Mouse (Mus musculus) ES-E14 (cell line): ENCODE measurements around the gene Crat. TPM values are rescaled to one million over a fixed set of nuclear protein-coding genes. Genes with fewer than 3 reads are reported as not detected.

Experiments
- DNase-seq: peaks from one replicate; pipeline ENCODE4 v3.0.0-alpha.2; 2013; ENCODE audit warnings: low read depth, low spot score
- H3K27ac ChIP-seq: 2 replicates; pipeline ENCODE4 v1.5.1; 2012; ENCODE audit warnings: low read depth, mild to moderate bottlenecking, low read length, moderate library complexity, mixed read lengths; ENCODE audit not compliant: poor library complexity, insufficient read depth, severe bottlenecking
- H3K36me3 ChIP-seq: 2 replicates; pipeline ENCODE4 v1.6.1; 2012; ENCODE audit warnings: mild to moderate bottlenecking, low read length, moderate library complexity, mixed read lengths; ENCODE audit not compliant: control insufficient read depth, poor library complexity, insufficient read depth, severe bottlenecking
- H3K4me1 ChIP-seq, 2 experiments: fragments of 150-350 bp in 1 of 2; sonication (generic) in 1 of 2; 2 replicates each; pipeline ENCODE4 v1.6.1; 2012; ENCODE audit warnings: low read length in 2 of 2, mild to moderate bottlenecking in 1 of 2, mixed read lengths in 1 of 2; ENCODE audit not compliant: control insufficient read depth in 2 of 2, insufficient read depth in 2 of 2, poor library complexity in 1 of 2
- H3K4me3 ChIP-seq, 2 experiments: fragments of 150-350 bp in 1 of 2; sonication (generic) in 1 of 2; 2 replicates each; pipeline ENCODE4 v1.5.1; 2012; ENCODE audit warnings: low read length in 2 of 2, low read depth in 1 of 2, mild to moderate bottlenecking in 1 of 2, mixed read lengths in 1 of 2; ENCODE audit not compliant: insufficient read depth in 1 of 2, poor library complexity in 1 of 2, severe bottlenecking in 1 of 2
- H3K9ac ChIP-seq: 2 replicates; pipeline ENCODE4 v1.6.1; 2012; ENCODE audit warnings: low read depth, mild to moderate bottlenecking, low read length, mixed read lengths; ENCODE audit not compliant: poor library complexity, insufficient read depth, severe bottlenecking
- H3K9me3 ChIP-seq: fragments of 150-350 bp; sonication (generic); 2 replicates; pipeline ENCODE4 v1.6.1; 2012; ENCODE audit warnings: low read depth, mild to moderate bottlenecking, low read length; ENCODE audit not compliant: control insufficient read depth, insufficient read depth
- CHD2 ChIP-seq: IDR thresholded peaks from 2 replicates; pipeline ENCODE4 v1.6.1; 2014; ENCODE audit warnings: mild to moderate bottlenecking, low read depth, low read length, inconsistent platforms
- HCFC1 ChIP-seq: IDR thresholded peaks from 2 replicates; pipeline ENCODE4 v1.6.1; 2012; ENCODE audit warnings: low read length, inconsistent platforms, borderline replicate concordance; ENCODE audit not compliant: insufficient read depth
- MAFK ChIP-seq: IDR thresholded peaks from 2 replicates; pipeline ENCODE4 v1.6.1; 2014; ENCODE audit warnings: mild to moderate bottlenecking, low read depth, low read length, inconsistent platforms; ENCODE audit not compliant: insufficient read depth
- ZC3H11A ChIP-seq: IDR thresholded peaks from 2 replicates; pipeline ENCODE4 v1.6.1; 2012; ENCODE audit warnings: low read depth, mild to moderate bottlenecking, inconsistent platforms, low read length, borderline replicate concordance
- ZNF384 ChIP-seq: IDR thresholded peaks from 2 replicates; pipeline ENCODE4 v1.6.1; 2012; ENCODE audit warnings: low read depth, low read length, inconsistent platforms
- in situ Hi-C, 2 experiments: fragments of 600-800 bp; cut with MboI; formaldehyde crosslinking; loops; one replicate each; pipeline ENCODE4 v1.15.1; 2025; ENCODE audit warnings: low sequenced_read_pairs in 2 of 2, inconsistent platforms in 1 of 2; ENCODE audit not compliant: unreplicated experiment in 2 of 2
- total RNA-seq: library from RNA; depleted of rRNA; stranded (reverse); fragments of 300-350 nt; gene quantifications from 2 replicates; pipeline ENCODE4 v1.2.3, GENCODE M21; 2012

Gene Crat
- total RNA-seq, 1 experiment: 5.8 TPM

DNA sequence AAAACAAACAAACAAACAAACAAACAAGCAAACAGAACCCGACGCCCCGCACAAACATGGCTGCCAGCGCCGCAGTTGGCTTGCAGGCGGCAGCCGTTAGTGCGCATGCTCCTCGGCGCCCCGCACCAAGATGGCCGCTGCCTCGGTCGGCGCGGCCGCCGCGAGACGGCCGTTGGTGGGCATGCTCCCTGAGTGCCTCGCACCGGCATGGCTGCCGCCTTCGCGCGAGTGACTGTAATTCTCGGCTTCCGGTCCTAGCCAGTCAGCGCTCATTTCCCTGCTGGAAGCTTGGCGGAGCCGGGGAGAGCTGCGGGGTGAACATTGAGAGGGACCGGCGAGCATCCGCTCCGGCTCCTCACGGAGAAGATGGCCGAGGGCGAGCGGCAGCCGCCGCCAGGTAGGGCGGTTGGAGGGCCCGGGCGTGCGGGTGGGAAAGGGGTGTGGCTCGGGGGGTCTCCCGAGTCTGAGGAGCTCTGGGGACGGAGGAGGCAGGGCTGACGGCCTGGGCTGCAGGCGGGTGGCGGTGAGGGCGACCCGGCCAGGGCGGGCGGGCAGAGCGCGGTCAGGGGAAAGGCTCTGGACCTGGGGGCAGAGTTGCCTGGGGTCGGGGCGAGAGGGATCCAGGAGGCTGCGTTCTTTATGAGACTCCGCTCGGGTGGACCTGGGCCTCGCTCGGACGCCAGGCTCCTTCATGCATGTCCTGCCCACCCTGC lies 479 bp upstream of the Crat start, which contains the start of gene Ptpa:
Gene Ptpa, plus strand, starts transcription at position 104 of the 713 bp plus-strand sequence.
- H3K4me1 ChIP-seq: peaks cover 0 to 10% of the 10 kb centered on the region in 2 experiments; a peak in 3 of 4 replicates

DNA sequence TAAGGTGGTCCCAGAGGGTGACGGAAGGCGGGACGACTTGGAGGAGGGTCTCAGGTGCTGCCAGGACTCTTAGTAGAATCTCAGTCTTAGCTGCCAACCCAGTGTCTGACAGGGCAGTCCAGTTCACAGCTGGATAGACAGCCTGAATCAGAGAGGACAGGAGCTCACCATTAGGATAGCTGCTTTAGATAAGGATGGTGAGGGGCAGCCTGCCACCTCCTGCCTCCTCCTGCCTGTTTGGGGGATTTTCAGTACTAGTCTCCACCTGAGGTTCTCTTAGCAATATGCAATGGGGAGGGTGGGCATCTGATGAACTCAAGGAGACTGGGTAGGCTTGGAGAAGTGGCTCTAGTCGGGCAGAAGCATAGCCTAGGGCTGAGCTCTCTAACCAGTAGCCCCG lies 932 bp downstream of the Crat start:
- in situ Hi-C loops: no loop called here
- Histone ChIP-seq H3K4me3 (peak overlapping the region; percentile 72 to 76), H3K27ac (no peak overlapping the region), H3K4me1 (peaks cover 0 to 10% of the 10 kb centered on the region in 2 experiments; a peak in 3 of 4 replicates), H3K9ac (peak overlapping the region; percentile 39; the same call in 1 of the 2 replicates), H3K9me3 (no peaks in the 10 kb centered on the region), H3K36me3 (peaks cover 3% of the 10 kb centered on the region; the same call in 1 of the 2 replicates)
- no peak for DNase-seq
- no peak for TF ChIP-seq ZNF384
- TF ChIP-seq MAFK: no peak
- no peak for TF ChIP-seq CHD2
- TF ChIP-seq HCFC1: no peak
- TF ChIP-seq ZC3H11A: no peak

More for the DNA sequence above, 479 bp upstream of the Crat start, which contains the start of gene Ptpa:
- H3K27ac ChIP-seq: peak within 1 kb of the TSS; percentile 74
- H3K9me3 ChIP-seq: no peaks in the 10 kb centered on the region
- peak; percentile 77 for DNase-seq
- TF ChIP-seq HCFC1: peak; percentile 85
- TF ChIP-seq ZC3H11A: no peak
- in situ Hi-C loops: no loop called here
- H3K9ac ChIP-seq: peak within 1 kb of the TSS; percentile 88
- peaks cover 3% of the 10 kb centered on the region; the same call in 1 of the 2 replicates for H3K36me3 ChIP-seq
- H3K4me3 ChIP-seq: peak within 1 kb of the TSS; percentile 72 to 76

DNA sequence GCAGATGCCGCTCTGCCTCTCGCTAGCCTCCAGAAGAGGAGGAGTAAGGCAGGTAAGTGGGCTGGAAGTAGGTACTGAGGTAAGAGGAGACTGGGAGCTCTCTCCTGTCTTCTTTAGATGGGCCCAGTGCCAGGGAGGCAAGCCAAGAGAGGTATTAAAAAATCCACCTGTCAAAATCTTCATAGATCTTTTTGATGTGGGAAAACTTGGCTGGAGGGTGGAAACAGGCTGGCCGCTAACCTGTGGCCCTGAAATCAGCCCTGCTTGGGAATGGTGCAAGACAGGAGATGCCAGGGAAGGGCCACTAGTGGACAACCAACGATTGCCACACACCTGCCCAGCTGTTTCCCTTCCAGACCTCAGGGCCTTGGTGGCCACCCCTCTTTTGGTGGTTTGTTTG lies 1.5 kb downstream of the Crat start:
- DNase-seq: no peak
- in situ Hi-C loops: no loop called here

DNA sequence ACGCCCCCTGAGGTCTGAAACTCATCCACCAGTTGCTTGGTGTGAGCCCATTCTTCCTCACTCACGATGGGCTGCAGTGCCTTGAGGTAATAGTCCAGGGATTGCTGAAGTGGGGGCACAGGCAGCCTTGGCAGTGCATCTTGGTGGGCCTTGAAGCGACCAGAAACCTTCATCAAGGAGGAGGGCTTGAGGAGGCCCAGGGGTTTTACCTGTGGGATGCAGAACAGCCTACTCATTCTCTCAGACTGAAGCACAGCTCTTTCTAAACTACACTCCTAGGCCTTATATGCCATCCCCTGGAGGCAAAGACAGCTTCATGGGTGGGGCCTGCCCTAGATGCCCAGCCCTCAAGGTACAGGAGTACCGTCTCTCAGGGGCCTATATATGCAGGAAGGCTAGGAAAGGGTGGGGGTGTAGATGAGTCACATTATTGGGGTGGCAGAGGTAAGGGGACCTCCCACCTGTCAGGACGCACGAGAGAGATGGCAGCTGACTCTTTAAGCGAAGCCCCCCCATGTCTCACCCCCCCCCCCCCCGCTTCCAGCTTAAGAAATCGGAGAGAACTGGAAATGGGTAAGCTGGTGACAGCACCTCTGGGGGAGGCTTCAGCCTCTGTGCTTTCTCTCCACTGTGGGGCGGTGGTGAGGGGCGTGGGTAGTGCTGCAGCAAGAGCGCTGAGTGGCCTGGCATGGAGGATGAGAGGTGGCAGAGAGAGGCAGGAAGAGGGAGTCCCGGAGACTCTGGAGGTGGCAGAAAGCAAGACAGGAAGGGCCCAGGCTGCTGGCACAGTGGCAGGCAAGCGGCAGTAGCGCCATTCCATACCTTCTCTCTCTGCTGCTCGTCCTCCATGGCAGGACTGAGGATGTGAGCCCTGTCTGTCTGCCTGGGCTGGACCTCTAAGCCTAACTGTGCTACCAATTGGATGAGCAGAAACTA lies 2.3 kb downstream of the Crat start:
- Histone ChIP-seq H3K9me3 (no peaks in the 10 kb centered on the region), H3K4me1 (peaks cover 0 to 4% of the 10 kb centered on the region in 2 experiments; a peak in 3 of 4 replicates), H3K4me3 (no peak overlapping the region), H3K27ac (no peak overlapping the region), H3K9ac (no peak overlapping the region), H3K36me3 (peaks cover 3% of the 10 kb centered on the region; the same call in 1 of the 2 replicates)
- no peak for DNase-seq
- in situ Hi-C loops: no loop called here
- TF ChIP-seq HCFC1: no peak
- TF ChIP-seq ZC3H11A: no peak

More for the DNA sequence above, 1.5 kb downstream of the Crat start:
- H3K36me3 ChIP-seq: peaks cover 3% of the 10 kb centered on the region; the same call in 1 of the 2 replicates
- no peak overlapping the region for H3K4me3 ChIP-seq
- H3K4me1 ChIP-seq: peaks cover 0 to 10% of the 10 kb centered on the region in 2 experiments; a peak in 3 of 4 replicates
- TF ChIP-seq HCFC1: no peak
- TF ChIP-seq CHD2: no peak
- TF ChIP-seq MAFK: no peak
- no peak for TF ChIP-seq ZNF384
- TF ChIP-seq ZC3H11A: no peak
- no peak overlapping the region for H3K27ac ChIP-seq
- no peak overlapping the region for H3K9ac ChIP-seq
- no peaks in the 10 kb centered on the region for H3K9me3 ChIP-seq
